In genomic region chr6:51127851-51128250, GRCm38 (mm10) we compare ENCODE assay signal across 20 mouse cellular contexts.
"Had no signal": no experiment of that assay in that cellular context is flagged by ENCODE, and none has a peak within 500 bp of the region (broad histone marks: within the 10 kb centered on the region; RNA-seq: fewer than 3 reads in every experiment).

No protein-coding gene starts in this region.

- H3K36me3 ChIP-seq: liver, embryonic 12.5 days; liver, embryonic 15.5 days; lung, embryonic 15.5 days; midbrain, embryonic 10.5 days; midbrain, embryonic 13.5 days; neural tube, embryonic 13.5 days had no signal

- H3K4me3 ChIP-seq: layer of hippocampus, adult 2 months; liver, embryonic 12.5 days; liver, embryonic 15.5 days; lung, embryonic 15.5 days; megakaryocyte, embryonic 14.5 days; midbrain, embryonic 10.5 days; midbrain, embryonic 13.5 days; myocyte; neural tube, embryonic 13.5 days had no signal

- H3K4me1 ChIP-seq: lung, embryonic 15.5 days; midbrain, embryonic 13.5 days; neural tube, embryonic 13.5 days had no signal

- H3K9me3 ChIP-seq: liver, embryonic 12.5 days; liver, embryonic 15.5 days; lung, embryonic 15.5 days; megakaryocyte, embryonic 14.5 days; midbrain, embryonic 10.5 days; midbrain, embryonic 13.5 days; neural tube, embryonic 13.5 days had no signal

- H3K27me3 ChIP-seq: liver, embryonic 12.5 days; liver, embryonic 15.5 days; lung, embryonic 15.5 days; midbrain, embryonic 13.5 days; neural tube, embryonic 13.5 days had no signal

- H3K4me2 ChIP-seq: liver, embryonic 12.5 days; liver, embryonic 15.5 days; lung, embryonic 15.5 days; midbrain, embryonic 13.5 days; neural tube, embryonic 13.5 days had no signal

- ATAC-seq: liver, embryonic 12.5 days; midbrain, embryonic 13.5 days; midbrain, embryonic 16.5 days had no signal

- H3K27ac ChIP-seq: kidney, postnatal 0 days; layer of hippocampus, adult 2 months; liver, embryonic 12.5 days; liver, embryonic 15.5 days; lung, embryonic 15.5 days; midbrain, embryonic 10.5 days; midbrain, embryonic 13.5 days; neural tube, embryonic 13.5 days had no signal

- H3K9ac ChIP-seq: liver, embryonic 12.5 days; liver, embryonic 15.5 days; lung, embryonic 15.5 days; midbrain, embryonic 13.5 days; neural tube, embryonic 13.5 days had no signal

- DNase-seq: kidney, postnatal 25 days; layer of hippocampus, adult 9-11 months; liver; lung, adult 18-20 months; lung, postnatal 10 days; lung, postnatal 36 days; retina, postnatal 1 day; thymus, adult 18-20 months; thymus, postnatal 36 days had no signal
